Mouse (Mus musculus) kidney, adult 2 months (tissue): ENCODE data around the gene Exosc7. TPM values are rescaled to one million over a fixed set of nuclear protein-coding genes. Genes with fewer than 3 reads are reported as not detected.

Source experiments
- DNase-seq: peaks from one replicate; pipeline ENCODE4 v3.0.0; 2021
- H3K27ac ChIP-seq: fragments of 200-500 bp; 2 replicates; pipeline ENCODE4 v1.5.1; 2012; ENCODE audit warnings: low read depth, low read length, control low read depth, inconsistent platforms; ENCODE audit not compliant: insufficient read depth
- H3K27me3 ChIP-seq: fragments of 200-500 bp; replicated peaks from 2 replicates; pipeline ENCODE4 v1.6.1; 2012; ENCODE audit warnings: mild to moderate bottlenecking, moderate library complexity, low read length, inconsistent platforms; ENCODE audit not compliant: control insufficient read depth, insufficient read depth
- H3K36me3 ChIP-seq: fragments of 200-500 bp; 2 replicates; pipeline ENCODE4 v1.6.1; 2012; ENCODE audit warnings: mild to moderate bottlenecking, moderate library complexity, low read length, inconsistent platforms; ENCODE audit not compliant: control insufficient read depth, insufficient read depth
- H3K4me1 ChIP-seq: fragments of 200-500 bp; 2 replicates; pipeline ENCODE4 v1.6.1; 2011; ENCODE audit warnings: low read length; ENCODE audit not compliant: control insufficient read depth, insufficient read depth
- H3K4me3 ChIP-seq: fragments of 200-500 bp; 2 replicates; pipeline ENCODE4 v1.5.1; 2011; ENCODE audit warnings: mild to moderate bottlenecking, low read depth, low read length, control low read depth; ENCODE audit not compliant: insufficient read depth
- CTCF ChIP-seq: fragments of 200-500 bp; conservative IDR thresholded peaks from 2 replicates; pipeline ENCODE4 v1.5.1; 2011; ENCODE audit warnings: low read depth, mild to moderate bottlenecking, control low read depth, low read length, moderate library complexity, mixed read lengths; ENCODE audit not compliant: insufficient read depth, insufficient read length
- POLR2A ChIP-seq: fragments of 200-500 bp; IDR thresholded peaks from one replicate; pipeline ENCODE4 v1.6.1; 2011; ENCODE audit warnings: low read depth, low read length, control low read depth
- WGBS: fragments of 180-500 bp; shearing (Covaris S2); methylation state at CpG from one replicate; pipeline ENCODE4 v1.1.7; 2018; 5-methylcytosine and 5-hydroxymethylcytosine counted together
- polyA plus RNA-seq: library from polyadenylated mRNA; depleted of rRNA; stranded (reverse); fragments of >200 nt; gene quantifications from 2 replicates; pipeline ENCODE4 v1.2.3, GENCODE M21; 2012

Gene Exosc7
- polyA plus RNA-seq, 1 experiment: 44.3 TPM

- no peak for DNase-seq
- no peak overlapping the region for H3K4me3 ChIP-seq
- H3K27ac ChIP-seq: no peak overlapping the region
- H3K27me3 ChIP-seq: no peaks in the 10 kb centered on the region
- WGBS: 86% methylated on average over 7 of the region's 7 CpGs
- TF ChIP-seq CTCF (no peak), POLR2A (no peak)
- peaks cover 4% of the 10 kb centered on the region; the same call in 1 of the 2 replicates for H3K4me1 ChIP-seq
- H3K36me3 ChIP-seq: no peaks in the 10 kb centered on the region; the same call in none of the 2 replicates
These were observed 24.1 kb downstream of the Exosc7 start for GRCm38 (mm10) chr9:123136953-123137682.

GRCm38 (mm10) chr9:123138891-123139474 is 26.0 kb downstream of the Exosc7 start:
- Histone ChIP-seq H3K4me1 (peaks cover 4% of the 10 kb centered on the region; the same call in 1 of the 2 replicates), H3K36me3 (no peaks in the 10 kb centered on the region; the same call in none of the 2 replicates), H3K4me3 (no peak overlapping the region), H3K27me3 (no peaks in the 10 kb centered on the region), H3K27ac (peak overlapping the region; percentile 59)
- TF ChIP-seq CTCF: no peak
- TF ChIP-seq POLR2A: no peak
- peak; percentile 76 for DNase-seq
- WGBS: 55% methylated on average over 5 of the region's 5 CpGs

- H3K36me3 ChIP-seq: no peaks in the 10 kb centered on the region; the same call in 1 of the 2 replicates
- no peak overlapping the region for H3K4me3 ChIP-seq
- peak overlapping the region; percentile 34; the same call in 1 of the 2 replicates for H3K27ac ChIP-seq
- no peaks in the 10 kb centered on the region for H3K27me3 ChIP-seq
- DNase-seq: peak; percentile 12
- TF ChIP-seq POLR2A (no peak), CTCF (no peak)
- H3K4me1 ChIP-seq: peaks cover 4% of the 10 kb centered on the region; the same call in 1 of the 2 replicates
- 56% methylated on average over 4 of the region's 4 CpGs for WGBS
These were observed 27.0 kb downstream of the Exosc7 start for GRCm38 (mm10) chr9:123139887-123140614.

- WGBS: 65% methylated on average over 5 of the region's 5 CpGs
- H3K27me3 ChIP-seq: no peaks in the 10 kb centered on the region
- peak; percentile 18 for DNase-seq
- H3K4me3 ChIP-seq: no peak overlapping the region
- no peak overlapping the region for H3K27ac ChIP-seq
- no peaks in the 10 kb centered on the region for H3K4me1 ChIP-seq
- no peak for TF ChIP-seq CTCF
- TF ChIP-seq POLR2A: no peak
- no peaks in the 10 kb centered on the region for H3K36me3 ChIP-seq
These were observed 35.4 kb downstream of the Exosc7 start for GRCm38 (mm10) chr9:123148430-123148829.

- H3K27ac ChIP-seq: no peak within 1 kb of the TSS
- DNase-seq: peak; percentile 84
- 77% methylated on average over 5 of the region's 5 CpGs for WGBS
These were observed 37.4 kb downstream of the Exosc7 start, which contains the start of gene Clec3b for GRCm38 (mm10) chr9:123150241-123151020. TSS of gene Clec3b (plus strand) at chr9:123150946.

GRCm38 (mm10) chr9:123151561-123151960 is 38.5 kb downstream of the Exosc7 start:
- Histone ChIP-seq H3K27ac (no peak overlapping the region), H3K4me1 (no peaks in the 10 kb centered on the region), H3K4me3 (no peak overlapping the region), H3K36me3 (no peaks in the 10 kb centered on the region), H3K27me3 (no peaks in the 10 kb centered on the region)
- TF ChIP-seq POLR2A (no peak), CTCF (no peak)
- 48% methylated on average over 1 of the region's 1 CpGs for WGBS
- DNase-seq: no peak

More at GRCm38 (mm10) chr9:123150241-123151020, 37.4 kb downstream of the Exosc7 start, which contains the start of gene Clec3b:
- TF ChIP-seq POLR2A: no peak
- TF ChIP-seq CTCF: no peak
- H3K27me3 ChIP-seq: no peaks in the 10 kb centered on the region
- H3K4me3 ChIP-seq: no peak within 1 kb of the TSS
- H3K36me3 ChIP-seq: no peaks in the 10 kb centered on the region
- H3K4me1 ChIP-seq: no peaks in the 10 kb centered on the region
